Mouse (Mus musculus) small intestine, adult 2 months (tissue): ENCODE measurements around the gene Chek2.

Source experiments
- CTCF ChIP-seq: fragments of 200-500 bp; IDR thresholded peaks from 2 replicates; pipeline ENCODE4 v1.5.1; 2012; ENCODE audit warnings: low read depth, mild to moderate bottlenecking, control low read depth, inconsistent platforms, low read length, moderate library complexity, mixed read lengths; ENCODE audit not compliant: insufficient replicate concordance, insufficient read length; ENCODE audit errors: extremely low read depth
- POLR2A ChIP-seq: fragments of 200-500 bp; IDR thresholded peaks from 2 replicates; pipeline ENCODE4 v1.6.1; 2012; ENCODE audit warnings: low read depth, mild to moderate bottlenecking, control low read depth, inconsistent platforms, low read length, moderate library complexity

DNA sequence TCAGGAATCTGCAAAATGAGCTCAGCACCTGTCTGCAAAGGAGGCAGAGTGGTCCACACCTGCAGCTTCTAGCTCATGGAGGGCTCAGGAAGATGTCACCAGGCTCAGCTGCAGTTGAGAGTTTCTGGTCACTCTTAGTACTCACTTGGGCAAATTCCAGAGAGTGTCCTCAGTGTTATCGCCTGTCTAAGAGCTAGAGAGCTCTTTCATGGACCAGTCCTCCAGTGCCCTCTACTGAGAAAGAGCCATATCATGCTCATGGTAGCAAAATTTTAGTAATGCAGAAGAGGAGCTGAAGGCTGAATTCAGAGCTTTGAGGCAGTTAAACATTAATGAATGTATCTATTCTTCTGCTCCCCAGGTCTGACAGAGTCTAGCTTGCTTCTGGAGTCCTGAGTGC, 83.6 kb downstream of the Chek2 start:
- TF ChIP-seq POLR2A (no peak), CTCF (no peak)
